Mouse (Mus musculus) liver, adult 2 months (tissue): ENCODE data around the gene Gm853. TPM values are rescaled to one million over a fixed set of nuclear protein-coding genes. Genes with fewer than 3 reads are reported as not detected.
A peak's percentile ranks its signal among the peaks of the same experiment; 100 is the strongest.
"Not testable (repeated sequence)": the region's sequence is repeated elsewhere in the genome, so short reads cannot be mapped to it uniquely, and the experiment has no call there.

Experiments
- DNase-seq: peaks from one replicate; pipeline ENCODE4 v3.0.0-alpha.2; 2011; ENCODE audit warnings: low read depth, low spot score; ENCODE audit errors: extremely low read depth
- H3K27ac ChIP-seq: fragments of 200-500 bp; replicated peaks from 2 replicates; pipeline ENCODE4 v1.5.1; 2012; ENCODE audit warnings: low read depth, mild to moderate bottlenecking, control low read depth, inconsistent platforms, low read length; ENCODE audit not compliant: insufficient read depth
- H3K27me3 ChIP-seq: fragments of 200-500 bp; 2 replicates; pipeline ENCODE4 v1.6.1; 2012; ENCODE audit warnings: mild to moderate bottlenecking, moderate library complexity, low read length, inconsistent platforms; ENCODE audit not compliant: control insufficient read depth, insufficient read depth
- H3K36me3 ChIP-seq: fragments of 200-500 bp; 2 replicates; pipeline ENCODE4 v1.6.1; 2012; ENCODE audit warnings: low read length, inconsistent platforms; ENCODE audit not compliant: control insufficient read depth, insufficient read depth
- H3K4me1 ChIP-seq: fragments of 200-500 bp; 2 replicates; pipeline ENCODE4 v1.6.1; 2011; ENCODE audit warnings: low read length; ENCODE audit not compliant: control insufficient read depth, insufficient read depth
- H3K4me3 ChIP-seq: fragments of 200-500 bp; 2 replicates; pipeline ENCODE4 v1.5.1; 2011; ENCODE audit warnings: low read depth, mild to moderate bottlenecking, control low read depth, low read length, moderate library complexity; ENCODE audit not compliant: insufficient read depth
- H3K79me2 ChIP-seq: fragments of 200-500 bp; 2 replicates; pipeline ENCODE4 v1.6.1; 2012; ENCODE audit warnings: inconsistent platforms, mild to moderate bottlenecking, low read length, moderate library complexity; ENCODE audit not compliant: control insufficient read depth, insufficient read depth
- H3K9ac ChIP-seq: fragments of 200-500 bp; 2 replicates; pipeline ENCODE4 v1.6.1; 2012; ENCODE audit warnings: low read depth, mild to moderate bottlenecking, control low read depth, inconsistent platforms, low read length
- CTCF ChIP-seq: fragments of 200-500 bp; IDR thresholded peaks from 2 replicates; pipeline ENCODE4 v1.5.1; 2011; ENCODE audit warnings: low read depth, low read length, control low read depth
- POLR2A ChIP-seq: fragments of 200-500 bp; IDR thresholded peaks from 2 replicates; pipeline ENCODE4 v1.6.1; 2011; ENCODE audit warnings: low read length, control low read depth; ENCODE audit not compliant: insufficient read depth; ENCODE audit errors: extremely low read depth
- WGBS: fragments of 180-500 bp; shearing (Covaris S2); methylation state at CpG from one replicate; pipeline ENCODE4 v1.1.7; 2018; 5-methylcytosine and 5-hydroxymethylcytosine counted together
- polyA plus RNA-seq: library from polyadenylated mRNA; depleted of rRNA; stranded (reverse); fragments of >200 nt; gene quantifications from 2 replicates; pipeline ENCODE4 v1.2.3, GENCODE M21; 2012
- total RNA-seq: library from RNA; depleted of rRNA; stranded (reverse); fragments of >200 nt; gene quantifications from 2 replicates; pipeline ENCODE4 v1.2.3, GENCODE M21; 2014

Gm853 gene
- total and polyA plus RNA-seq, 2 experiments: not detected

- Histone ChIP-seq H3K9ac (no peak overlapping the region), H3K36me3 (no peaks in the 10 kb centered on the region), H3K79me2 (no peaks in the 10 kb centered on the region), H3K27me3 (no peaks in the 10 kb centered on the region), H3K27ac (no peak overlapping the region), H3K4me1 (no peaks in the 10 kb centered on the region), H3K4me3 (no peak overlapping the region)
- TF ChIP-seq POLR2A: no peak
- no peak for TF ChIP-seq CTCF
- no peak for DNase-seq
- 45% methylated on average over 7 of the region's 7 CpGs for WGBS
These were observed 29.0 kb upstream of the Gm853 start for GRCm38 (mm10) chr4:130251172-130251705.

- H3K4me1 ChIP-seq: no peaks in the 10 kb centered on the region
- H3K36me3 ChIP-seq: no peaks in the 10 kb centered on the region
- 85% methylated on average over 3 of the region's 3 CpGs for WGBS
- H3K4me3 ChIP-seq: no peak overlapping the region
- no peak overlapping the region for H3K27ac ChIP-seq
- no peak for DNase-seq
- no peak overlapping the region for H3K9ac ChIP-seq
- no peak for TF ChIP-seq CTCF
- TF ChIP-seq POLR2A: no peak
- H3K27me3 ChIP-seq: no peaks in the 10 kb centered on the region
- no peaks in the 10 kb centered on the region for H3K79me2 ChIP-seq
These were observed 26.4 kb upstream of the Gm853 start for GRCm38 (mm10) chr4:130248636-130249035.

GRCm38 (mm10) chr4:130246132-130246531 is 23.9 kb upstream of the Gm853 start:
- no peak overlapping the region for H3K4me3 ChIP-seq
- WGBS: 2% methylated on average over 6 of the region's 6 CpGs
- H3K79me2 ChIP-seq: no peaks in the 10 kb centered on the region
- DNase-seq: peak; percentile 66
- H3K27me3 ChIP-seq: no peaks in the 10 kb centered on the region
- H3K4me1 ChIP-seq: no peaks in the 10 kb centered on the region
- TF ChIP-seq POLR2A: no peak
- peak; percentile 83 for TF ChIP-seq CTCF
- H3K36me3 ChIP-seq: no peaks in the 10 kb centered on the region
- H3K27ac ChIP-seq: no peak overlapping the region
- H3K9ac ChIP-seq: no peak overlapping the region

GRCm38 (mm10) chr4:130244749-130245148 is 22.5 kb upstream of the Gm853 start:
- H3K4me3 ChIP-seq: no peak overlapping the region
- no peak for DNase-seq
- H3K27me3 ChIP-seq: no peaks in the 10 kb centered on the region
- H3K27ac ChIP-seq: no peak overlapping the region
- TF ChIP-seq POLR2A (no peak), CTCF (no peak)
- no peaks in the 10 kb centered on the region for H3K4me1 ChIP-seq
- no peaks in the 10 kb centered on the region for H3K79me2 ChIP-seq
- H3K36me3 ChIP-seq: no peaks in the 10 kb centered on the region
- H3K9ac ChIP-seq: no peak overlapping the region
- WGBS: 58% methylated on average over 8 of the region's 8 CpGs

GRCm38 (mm10) chr4:130243621-130244020 is 21.4 kb upstream of the Gm853 start:
- WGBS: 76% methylated on average over 1 of the region's 1 CpGs
- H3K27me3 ChIP-seq, DNase-seq, H3K9ac ChIP-seq, H3K36me3 ChIP-seq, H3K4me1 ChIP-seq, H3K27ac ChIP-seq, H3K79me2 ChIP-seq, H3K4me3 ChIP-seq: not testable (repeated sequence)

GRCm38 (mm10) chr4:130242956-130243355 is 20.8 kb upstream of the Gm853 start:
- DNase-seq: no peak
- 82% methylated on average over 5 of the region's 5 CpGs for WGBS
- Histone ChIP-seq H3K9ac (no peak overlapping the region), H3K4me3 (no peak overlapping the region), H3K36me3 (no peaks in the 10 kb centered on the region), H3K27me3 (no peaks in the 10 kb centered on the region), H3K79me2 (no peaks in the 10 kb centered on the region), H3K4me1 (no peaks in the 10 kb centered on the region), H3K27ac (no peak overlapping the region)
- TF ChIP-seq CTCF (no peak), POLR2A (no peak)
